16 mouse cellular contexts compared by ENCODE assay signal in the genomic region with DNA sequence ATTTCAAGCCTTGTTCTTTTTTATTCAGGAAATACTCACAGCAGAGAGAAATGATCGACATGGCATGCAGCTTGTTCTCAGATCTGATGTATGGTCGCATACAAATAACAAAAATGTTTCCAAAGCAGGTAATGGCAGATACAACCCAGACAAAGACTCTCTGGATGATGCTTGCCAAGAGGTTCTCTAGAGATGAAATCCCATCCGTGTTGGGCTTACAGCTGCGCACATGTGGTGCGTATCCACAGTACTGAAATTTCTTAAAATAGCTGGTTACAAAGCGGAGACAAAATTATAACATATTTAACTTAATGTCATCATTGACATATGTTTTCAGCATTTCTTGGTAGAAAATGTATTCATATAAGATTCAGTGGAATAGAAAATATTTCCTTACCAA.
"Had no signal": no experiment of that assay in that cellular context is flagged by ENCODE, and none has a peak within 500 bp of the region (broad histone marks: within the 10 kb centered on the region; RNA-seq: fewer than 3 reads in every experiment).

No protein-coding gene starts in this region.

- H3K4me1 ChIP-seq: neural tube, embryonic 13.5 days; neural tube, embryonic 15.5 days; stomach, embryonic 15.5 days had no signal

- H3K27me3 ChIP-seq: neural tube, embryonic 13.5 days; neural tube, embryonic 15.5 days; stomach, embryonic 15.5 days had no signal

- H3K36me3 ChIP-seq: neural tube, embryonic 13.5 days; neural tube, embryonic 15.5 days; stomach, embryonic 15.5 days had no signal

- H3K27ac ChIP-seq: neural tube, embryonic 13.5 days; neural tube, embryonic 15.5 days; stomach, embryonic 15.5 days; stomach, postnatal 0 days had no signal

- H3K9ac ChIP-seq: neural tube, embryonic 13.5 days; neural tube, embryonic 15.5 days; stomach, embryonic 15.5 days had no signal

- H3K4me3 ChIP-seq: neural tube, embryonic 13.5 days; neural tube, embryonic 15.5 days; stomach, embryonic 15.5 days had no signal

- H3K9me3 ChIP-seq: neural tube, embryonic 13.5 days; neural tube, embryonic 15.5 days; stomach, embryonic 15.5 days had no signal

- H3K4me2 ChIP-seq: neural tube, embryonic 13.5 days; neural tube, embryonic 15.5 days; stomach, embryonic 15.5 days had no signal

- DNase-seq: retina, postnatal 1 day; right cerebral cortex, adult 18-20 months; right cerebral cortex, postnatal 14 days; right cerebral cortex, postnatal 25 days; right cerebral cortex, postnatal 4 days; spleen, adult 18-20 months; thymus, adult 18-20 months; thymus, adult 2 months; thymus, postnatal 14 days; thymus, postnatal 25 days; thymus, postnatal 36 days; thymus, postnatal 4 days had no signal
